Mouse (Mus musculus): ENCODE results near the gene Rsph9. TPM values are rescaled to one million over a fixed set of nuclear protein-coding genes. Genes with fewer than 3 reads are reported as not detected.

The Rsph9 gene
- polyA plus RNA-seq, 1 experiment, result 14.0 TPM

DNA sequence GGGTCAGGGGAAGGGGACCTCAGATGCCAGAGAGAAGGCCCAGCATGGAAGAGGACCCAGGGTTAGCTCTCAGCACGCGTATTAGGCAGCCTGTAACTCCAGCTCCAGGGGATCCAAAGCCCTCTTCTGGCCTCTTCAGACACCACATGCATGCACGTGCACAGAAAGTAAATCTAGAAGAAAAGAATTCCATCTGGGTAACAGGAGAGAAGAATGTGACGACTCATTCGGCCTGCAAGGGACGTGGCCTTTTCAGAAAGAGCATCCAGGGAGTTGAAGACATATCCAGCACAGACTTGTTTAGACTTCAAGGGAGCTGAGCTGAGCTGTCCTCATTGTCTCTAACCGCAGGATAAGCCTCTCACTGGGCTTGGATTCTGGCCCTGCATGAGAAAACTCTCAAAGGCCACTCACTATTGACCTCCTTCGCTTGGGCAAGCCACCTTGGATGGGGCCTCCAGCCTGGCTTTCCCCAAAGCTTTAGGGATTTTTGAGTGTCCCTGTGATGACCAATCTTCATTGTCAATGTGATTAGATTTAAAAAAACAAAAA lies 41.3 kb downstream of the Rsph9 start:
- DNase-seq (ENCODE audit: low spot score), result no peak

DNA sequence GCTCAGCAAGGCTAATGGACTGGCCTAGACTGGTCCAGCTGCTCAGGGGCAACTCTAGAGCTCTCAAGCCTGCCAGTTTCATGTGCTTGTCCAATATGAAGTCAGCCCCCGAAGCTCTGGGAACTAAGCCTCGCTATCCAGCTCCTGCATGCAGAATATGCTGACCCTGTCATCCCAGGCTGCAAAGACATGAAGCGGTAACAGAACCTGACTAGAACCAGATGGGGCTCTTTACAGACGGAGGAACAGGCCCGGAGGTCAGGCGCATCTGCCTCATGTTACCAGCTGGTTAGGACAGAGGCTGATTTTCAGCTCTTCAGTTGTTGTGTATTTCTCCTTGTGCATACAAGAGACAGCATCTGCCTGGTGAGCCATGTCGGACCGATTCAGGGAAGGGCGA lies 42.1 kb downstream of the Rsph9 start:
- no peak for DNase-seq (ENCODE audit: low spot score)

- DNase-seq (ENCODE audit: low spot score), result no peak
Measured at GRCm38 (mm10) chr17:46098525-46098924, 45.5 kb downstream of the Rsph9 start.

GRCm38 (mm10) chr17:46091899-46092298 lies 52.1 kb downstream of the Rsph9 start:
- no peak for DNase-seq (ENCODE audit: low spot score)

DNA sequence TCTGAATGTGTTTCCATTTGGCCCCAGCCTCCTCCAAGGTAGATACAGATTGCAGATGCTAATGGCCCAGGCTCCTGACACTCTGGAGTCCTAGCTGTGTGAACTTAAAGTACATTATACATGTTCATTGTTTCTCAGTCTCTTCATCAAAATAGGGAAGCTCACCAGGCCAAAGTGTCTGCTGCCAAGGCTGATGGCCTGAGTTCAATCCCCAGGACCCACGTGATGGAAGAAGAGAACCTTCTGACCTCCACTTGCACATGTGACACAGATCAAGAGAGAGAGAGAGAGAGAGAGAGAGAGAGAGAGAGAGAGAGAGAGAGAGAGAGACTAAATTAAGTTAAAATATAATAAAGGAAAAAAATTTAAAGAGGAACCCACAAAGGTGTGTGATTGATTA lies 52.7 kb downstream of the Rsph9 start:
- no peak for DNase-seq (ENCODE audit: low spot score)

GRCm38 (mm10) chr17:46086341-46086870 lies 57.6 kb downstream of the Rsph9 start:
- no peak for DNase-seq (ENCODE audit: low spot score)

DNA sequence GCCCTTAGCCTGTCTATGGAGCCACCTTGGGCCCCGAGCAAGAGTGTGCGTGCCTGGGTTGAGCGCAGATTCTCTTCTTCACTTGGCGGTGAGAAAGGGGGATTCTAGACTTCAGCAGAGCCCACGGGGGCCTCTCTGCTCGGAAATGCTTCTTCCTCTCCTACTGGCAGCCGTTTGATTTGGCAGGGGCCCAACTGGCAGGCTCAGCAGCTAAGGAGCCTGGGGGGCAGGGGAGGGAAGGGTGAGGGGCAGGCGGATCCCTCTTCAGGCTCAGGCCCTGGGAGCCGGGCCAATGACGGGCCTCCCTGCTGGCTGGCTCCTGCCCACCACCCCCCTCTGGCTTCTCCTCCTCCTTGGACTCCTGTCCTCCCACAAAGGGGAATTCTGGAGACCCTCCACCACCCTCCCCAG lies 59.9 kb downstream of the Rsph9 start:
- DNase-seq (ENCODE audit: low spot score), result no peak

GRCm38 (mm10) chr17:46083381-46083780 lies 60.6 kb downstream of the Rsph9 start:
- no peak for DNase-seq (ENCODE audit: low spot score)

DNA sequence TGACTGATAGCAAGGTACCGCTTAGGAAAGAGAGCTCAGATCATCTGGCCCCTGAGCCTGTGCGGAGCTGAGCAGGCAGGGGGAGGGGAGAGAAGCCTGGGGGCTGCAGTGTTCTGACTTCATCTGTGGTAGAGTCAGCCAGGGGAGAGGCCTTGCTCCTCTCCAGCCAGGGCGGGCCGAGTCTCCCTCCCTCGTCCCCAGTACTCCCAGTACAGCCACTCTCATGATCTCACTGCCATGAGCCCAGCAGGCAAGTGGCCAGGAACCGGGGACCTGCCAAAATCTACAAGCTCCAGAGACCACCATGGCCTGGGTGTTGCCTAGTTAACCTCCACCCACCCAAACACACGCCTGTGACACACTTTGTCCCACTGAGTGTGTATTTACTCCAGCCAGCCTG lies 62.4 kb downstream of the Rsph9 start:
- DNase-seq (ENCODE audit: low spot score), result no peak

DNA sequence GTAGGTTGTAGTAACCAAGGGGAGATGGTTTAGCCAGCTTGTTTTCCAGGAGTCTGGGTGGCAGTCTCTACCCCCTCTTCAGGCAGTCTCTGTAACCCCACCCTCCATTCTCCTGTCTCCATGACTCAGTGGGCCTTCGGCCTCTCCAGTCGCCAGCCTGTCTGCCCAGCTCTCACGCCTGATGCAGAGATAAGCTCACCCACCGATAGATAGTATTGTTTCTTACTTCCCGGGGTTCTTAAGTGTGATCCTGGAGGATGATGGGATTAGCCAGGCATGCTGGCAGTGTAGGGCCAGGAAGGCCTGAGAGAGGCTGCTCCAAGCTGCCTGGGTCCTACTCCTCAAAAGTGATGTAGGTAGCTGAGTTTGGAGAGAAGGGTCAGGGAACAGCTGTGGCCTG lies 63.0 kb downstream of the Rsph9 start:
- DNase-seq (ENCODE audit: low spot score), result no peak

DNA sequence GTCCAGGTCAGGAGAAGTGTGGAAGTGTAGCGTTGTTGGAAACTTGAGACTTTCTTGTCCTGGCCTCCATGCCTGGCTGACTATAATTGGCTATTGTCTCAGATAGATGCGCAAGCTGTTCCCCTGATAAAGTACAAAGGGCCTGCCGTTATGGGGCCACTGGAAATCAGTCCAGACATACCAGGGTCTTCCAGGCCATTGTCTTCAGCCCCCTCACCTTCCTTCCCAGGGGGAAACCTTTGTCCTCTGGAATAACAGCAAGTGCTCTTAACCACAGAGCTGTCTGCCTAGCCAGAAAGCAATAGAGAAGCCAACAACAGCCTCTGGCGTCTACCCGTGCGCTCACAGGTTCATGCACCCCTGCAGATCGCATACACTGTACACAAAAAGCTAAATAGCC lies 63.6 kb downstream of the Rsph9 start:
- no peak for DNase-seq (ENCODE audit: low spot score)

DNA sequence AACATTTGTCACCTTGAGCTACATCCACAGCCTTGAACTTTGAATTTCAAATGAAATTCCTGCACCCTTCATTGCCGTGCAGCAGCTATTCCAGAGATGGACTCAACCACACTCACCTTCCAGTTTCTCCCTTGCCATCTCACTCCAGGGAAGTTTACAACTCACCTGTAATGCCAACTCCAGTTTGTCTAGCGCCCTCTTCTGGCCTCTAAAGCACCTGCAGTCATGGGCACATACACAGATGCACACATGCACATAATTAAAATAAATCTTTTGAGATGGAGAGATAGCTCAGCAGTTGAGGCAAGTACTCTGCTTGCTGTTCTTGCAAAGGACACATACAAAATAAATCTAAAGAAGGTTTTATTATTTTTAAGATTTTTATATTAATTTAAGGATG lies 65.0 kb downstream of the Rsph9 start:
- no peak for DNase-seq (ENCODE audit: low spot score)

DNA sequence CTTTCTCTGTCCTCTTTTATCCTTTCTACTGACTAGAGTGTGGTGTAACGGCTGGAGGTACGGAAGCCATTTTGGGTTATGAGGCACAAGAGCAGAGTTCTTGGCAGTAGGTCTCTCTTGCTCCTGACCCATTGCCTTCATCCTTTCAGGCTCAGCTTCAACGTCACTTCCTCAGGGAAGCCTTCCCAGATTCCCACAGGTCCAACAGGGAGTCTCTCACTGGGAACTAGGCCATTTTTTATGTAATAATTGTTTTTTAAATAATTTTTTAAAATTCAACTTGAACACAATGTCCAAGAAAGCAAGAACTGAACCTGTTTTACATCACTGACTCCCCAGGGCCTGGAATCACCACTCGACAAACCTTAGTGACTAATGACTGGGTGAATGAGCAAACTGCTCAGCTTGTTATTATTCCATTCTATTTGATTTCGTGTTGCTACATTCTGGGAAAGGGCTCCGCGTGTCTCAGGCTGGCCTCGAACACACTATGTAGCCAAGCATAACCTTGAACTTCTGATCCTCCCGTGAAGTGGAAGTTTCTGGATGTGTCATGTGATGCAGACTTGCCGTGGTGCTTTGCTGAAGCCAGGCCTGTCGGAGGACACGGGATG lies 66.0 kb downstream of the Rsph9 start:
- no peak for DNase-seq (ENCODE audit: low spot score)

GRCm38 (mm10) chr17:46076260-46076551 lies 67.8 kb downstream of the Rsph9 start:
- DNase-seq (ENCODE audit: low spot score), result no peak

GRCm38 (mm10) chr17:46075551-46076259 lies 68.3 kb downstream of the Rsph9 start:
- DNase-seq (ENCODE audit: low spot score), result no peak

DNA sequence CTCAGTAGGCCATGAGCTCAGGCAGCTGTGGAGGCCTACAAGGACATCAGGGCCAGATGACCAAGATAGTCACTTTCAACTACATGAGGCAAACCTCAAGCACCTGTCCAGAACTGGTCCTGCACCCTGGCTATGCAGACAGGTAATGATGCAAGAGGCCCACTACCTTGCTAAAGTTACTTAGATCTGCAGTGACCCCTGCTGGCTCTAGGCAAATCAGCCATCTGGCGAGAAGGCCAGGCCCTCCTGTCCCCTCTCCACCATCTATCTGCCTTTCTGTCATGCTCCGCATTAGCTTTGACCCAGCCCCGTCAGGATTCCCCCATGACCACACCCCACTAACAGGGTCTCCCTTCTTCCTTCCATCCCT lies 68.9 kb downstream of the Rsph9 start:
- DNase-seq (ENCODE audit: low spot score), result no peak

- DNase-seq (ENCODE audit: low spot score), result no peak
Measured at GRCm38 (mm10) chr17:46074398-46075115, 69.5 kb downstream of the Rsph9 start.

- DNase-seq (ENCODE audit: low spot score), result peak; percentile 87
Measured at GRCm38 (mm10) chr17:46073730-46074301, 70.2 kb downstream of the Rsph9 start.

Measured in urinary bladder, adult 2 months (tissue).